Mouse (Mus musculus) embryonic fibroblast, embryonic 13.5 days (primary cell): ENCODE data around the gene Ankrd11.

Experiments
- CTCF ChIP-seq: IDR thresholded peaks from 2 replicates; pipeline ENCODE4 v1.5.1; 2011; ENCODE audit warnings: mild to moderate bottlenecking, control low read depth, low read length, moderate library complexity, borderline replicate concordance; ENCODE audit not compliant: insufficient read depth
- POLR2A ChIP-seq: IDR thresholded peaks from 2 replicates; pipeline ENCODE4 v1.6.1; 2011; ENCODE audit warnings: low read depth, mild to moderate bottlenecking, control low read depth, low read length, moderate library complexity

DNA sequence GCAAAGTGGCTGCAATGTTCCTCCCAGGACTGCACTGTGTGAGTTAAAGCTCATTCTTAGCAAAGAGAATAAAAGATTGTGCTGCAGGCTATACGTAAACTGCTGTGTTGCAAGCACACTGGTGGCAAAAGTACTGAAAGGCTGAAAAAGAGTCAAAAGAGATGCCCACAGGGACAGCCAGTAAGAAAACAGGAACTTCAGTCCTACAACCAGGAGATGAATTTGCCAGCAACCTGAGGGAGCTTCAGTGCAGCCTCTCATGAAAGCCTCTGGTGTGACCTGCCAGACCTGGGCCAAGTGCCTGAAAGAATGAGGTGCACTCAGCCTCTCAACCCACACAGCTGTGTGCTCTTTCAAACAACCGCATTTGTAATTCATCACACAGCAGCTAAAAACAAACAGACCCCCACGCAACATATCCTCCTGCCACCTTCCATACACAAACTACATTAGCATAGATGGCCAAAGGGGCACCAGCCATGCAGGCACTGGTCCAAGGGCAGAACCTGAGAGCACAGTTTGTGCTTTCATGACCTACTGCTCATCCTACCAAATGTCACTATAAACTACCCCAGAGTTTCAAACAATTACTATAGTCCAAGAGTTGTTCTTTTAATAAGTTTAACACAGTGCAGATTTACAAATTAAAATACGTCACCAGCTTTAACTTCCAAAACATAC, 23.5 kb downstream of the Ankrd11 start:
- TF ChIP-seq CTCF (no peak), POLR2A (no peak)
